Mouse (Mus musculus): ENCODE measurements around the gene Ppard. TPM values are rescaled to one million over a fixed set of nuclear protein-coding genes. Genes with fewer than 3 reads are reported as not detected.

Ppard gene
- polyA plus RNA-seq, 1 experiment from 2014 or later = 1.1 TPM

GRCm38 (mm10) chr17:28281866-28282441 lies 49.5 kb downstream of the Ppard start:
- H3K4me1 ChIP-seq (ENCODE audit: control insufficient read depth, insufficient read depth, low read depth, low read length) = peaks cover 22% of the 10 kb centered on the region; the same call in 1 of the 2 replicates
- H3K36me3 ChIP-seq (ENCODE audit: control insufficient read depth, insufficient read depth, low read length) = no peaks in the 10 kb centered on the region
- no peak overlapping the region for H3K9ac ChIP-seq (ENCODE audit: low read depth, low read length)
- 92% methylated on average over 7 of the region's 7 CpGs for WGBS
- ATAC-seq = no peak
- H3K4me2 ChIP-seq (ENCODE audit: low read length) = no peak overlapping the region
- H3K4me3 ChIP-seq (ENCODE audit: low read length) = no peak overlapping the region
- no peaks in the 10 kb centered on the region for H3K9me3 ChIP-seq (ENCODE audit: control insufficient read depth, low read length)
- no peak overlapping the region for H3K27ac ChIP-seq (ENCODE audit: low read depth, low read length)
- no peaks in the 10 kb centered on the region for H3K27me3 ChIP-seq (replicated peaks; ENCODE audit: control insufficient read depth, insufficient read depth, low read length)

- Histone ChIP-seq H3K27ac (ENCODE audit: low read depth, low read length) (no peak overlapping the region), H3K4me3 (ENCODE audit: low read length) (no peak overlapping the region), H3K4me1 (ENCODE audit: control insufficient read depth, insufficient read depth, low read depth, low read length) (peaks cover 15% of the 10 kb centered on the region; the same call in 1 of the 2 replicates), H3K36me3 (ENCODE audit: control insufficient read depth, insufficient read depth, low read length) (no peaks in the 10 kb centered on the region), H3K9ac (ENCODE audit: low read depth, low read length) (no peak overlapping the region), H3K4me2 (ENCODE audit: low read length) (no peak overlapping the region), H3K9me3 (ENCODE audit: control insufficient read depth, low read length) (no peaks in the 10 kb centered on the region), H3K27me3 (replicated peaks; ENCODE audit: control insufficient read depth, insufficient read depth, low read length) (no peaks in the 10 kb centered on the region)
- WGBS = 90% methylated on average over 10 of the region's 10 CpGs
- ATAC-seq = no peak
These were observed 50.7 kb downstream of the Ppard start for GRCm38 (mm10) chr17:28283199-28283598.

- WGBS = 70% methylated on average over 10 of the region's 10 CpGs
- Histone ChIP-seq H3K27ac (ENCODE audit: low read depth, low read length) (peak overlapping the region; percentile 13; the same call in 1 of the 2 replicates), H3K9ac (ENCODE audit: low read depth, low read length) (peak overlapping the region; percentile 5; the same call in 1 of the 2 replicates), H3K36me3 (ENCODE audit: control insufficient read depth, insufficient read depth, low read length) (no peaks in the 10 kb centered on the region), H3K4me1 (ENCODE audit: control insufficient read depth, insufficient read depth, low read depth, low read length) (peaks cover 6% of the 10 kb centered on the region; the same call in 1 of the 2 replicates), H3K9me3 (ENCODE audit: control insufficient read depth, low read length) (no peaks in the 10 kb centered on the region), H3K4me2 (ENCODE audit: low read length) (no peak overlapping the region), H3K27me3 (replicated peaks; ENCODE audit: control insufficient read depth, insufficient read depth, low read length) (no peaks in the 10 kb centered on the region), H3K4me3 (ENCODE audit: low read length) (no peak overlapping the region)
- no peak for ATAC-seq
These were observed 53.6 kb downstream of the Ppard start for GRCm38 (mm10) chr17:28286133-28286532.

GRCm38 (mm10) chr17:28286964-28287363 lies 54.5 kb downstream of the Ppard start:
- Histone ChIP-seq H3K27ac (ENCODE audit: low read depth, low read length) (no peak overlapping the region), H3K4me3 (ENCODE audit: low read length) (no peak overlapping the region), H3K9me3 (ENCODE audit: control insufficient read depth, low read length) (no peaks in the 10 kb centered on the region), H3K4me1 (ENCODE audit: control insufficient read depth, insufficient read depth, low read depth, low read length) (peaks cover 6% of the 10 kb centered on the region; the same call in 1 of the 2 replicates), H3K27me3 (replicated peaks; ENCODE audit: control insufficient read depth, insufficient read depth, low read length) (no peaks in the 10 kb centered on the region), H3K9ac (ENCODE audit: low read depth, low read length) (no peak overlapping the region), H3K36me3 (ENCODE audit: control insufficient read depth, insufficient read depth, low read length) (no peaks in the 10 kb centered on the region), H3K4me2 (ENCODE audit: low read length) (no peak overlapping the region)
- ATAC-seq = no peak
- 54% methylated on average over 5 of the region's 5 CpGs for WGBS

GRCm38 (mm10) chr17:28287578-28287977 lies 55.1 kb downstream of the Ppard start:
- H3K4me1 ChIP-seq (ENCODE audit: control insufficient read depth, insufficient read depth, low read depth, low read length) = peaks cover 6% of the 10 kb centered on the region; the same call in 1 of the 2 replicates
- 63% methylated on average over 8 of the region's 8 CpGs for WGBS
- no peak overlapping the region for H3K4me2 ChIP-seq (ENCODE audit: low read length)
- H3K27me3 ChIP-seq (replicated peaks; ENCODE audit: control insufficient read depth, insufficient read depth, low read length) = no peaks in the 10 kb centered on the region
- ATAC-seq = no peak
- no peaks in the 10 kb centered on the region for H3K9me3 ChIP-seq (ENCODE audit: control insufficient read depth, low read length)
- H3K27ac ChIP-seq (ENCODE audit: low read depth, low read length) = no peak overlapping the region
- no peak overlapping the region for H3K4me3 ChIP-seq (ENCODE audit: low read length)
- no peaks in the 10 kb centered on the region for H3K36me3 ChIP-seq (ENCODE audit: control insufficient read depth, insufficient read depth, low read length)
- H3K9ac ChIP-seq (ENCODE audit: low read depth, low read length) = no peak overlapping the region

GRCm38 (mm10) chr17:28287980-28288379 lies 55.5 kb downstream of the Ppard start:
- Histone ChIP-seq H3K27me3 (replicated peaks; ENCODE audit: control insufficient read depth, insufficient read depth, low read length) (no peaks in the 10 kb centered on the region), H3K27ac (ENCODE audit: low read depth, low read length) (no peak overlapping the region), H3K9me3 (ENCODE audit: control insufficient read depth, low read length) (no peaks in the 10 kb centered on the region), H3K36me3 (ENCODE audit: control insufficient read depth, insufficient read depth, low read length) (no peaks in the 10 kb centered on the region), H3K4me2 (ENCODE audit: low read length) (no peak overlapping the region), H3K4me3 (ENCODE audit: low read length) (no peak overlapping the region), H3K4me1 (ENCODE audit: control insufficient read depth, insufficient read depth, low read depth, low read length) (peaks cover 6% of the 10 kb centered on the region; the same call in 1 of the 2 replicates), H3K9ac (ENCODE audit: low read depth, low read length) (no peak overlapping the region)
- no peak for ATAC-seq
- WGBS = 69% methylated on average over 5 of the region's 5 CpGs

- Histone ChIP-seq H3K4me3 (ENCODE audit: low read length) (no peak overlapping the region), H3K9ac (ENCODE audit: low read depth, low read length) (no peak overlapping the region), H3K9me3 (ENCODE audit: control insufficient read depth, low read length) (no peaks in the 10 kb centered on the region), H3K36me3 (ENCODE audit: control insufficient read depth, insufficient read depth, low read length) (no peaks in the 10 kb centered on the region), H3K27ac (ENCODE audit: low read depth, low read length) (no peak overlapping the region), H3K27me3 (replicated peaks; ENCODE audit: control insufficient read depth, insufficient read depth, low read length) (no peaks in the 10 kb centered on the region), H3K4me1 (ENCODE audit: control insufficient read depth, insufficient read depth, low read depth, low read length) (peaks cover 13% of the 10 kb centered on the region), H3K4me2 (ENCODE audit: low read length) (no peak overlapping the region)
- 73% methylated on average over 3 of the region's 3 CpGs for WGBS
- peak; percentile 58; the same call in 1 of the 2 replicates for ATAC-seq
These were observed 57.8 kb downstream of the Ppard start for GRCm38 (mm10) chr17:28290262-28290661.

GRCm38 (mm10) chr17:28290671-28291070 lies 58.2 kb downstream of the Ppard start:
- H3K9ac ChIP-seq (ENCODE audit: low read depth, low read length) = no peak overlapping the region
- no peak for ATAC-seq
- no peak overlapping the region for H3K27ac ChIP-seq (ENCODE audit: low read depth, low read length)
- no peak overlapping the region for H3K4me3 ChIP-seq (ENCODE audit: low read length)
- H3K9me3 ChIP-seq (ENCODE audit: control insufficient read depth, low read length) = no peaks in the 10 kb centered on the region
- H3K4me1 ChIP-seq (ENCODE audit: control insufficient read depth, insufficient read depth, low read depth, low read length) = peaks cover 13% of the 10 kb centered on the region
- no peaks in the 10 kb centered on the region for H3K36me3 ChIP-seq (ENCODE audit: control insufficient read depth, insufficient read depth, low read length)
- WGBS = 80% methylated on average over 11 of the region's 11 CpGs
- H3K27me3 ChIP-seq (replicated peaks; ENCODE audit: control insufficient read depth, insufficient read depth, low read length) = no peaks in the 10 kb centered on the region
- no peak overlapping the region for H3K4me2 ChIP-seq (ENCODE audit: low read length)

GRCm38 (mm10) chr17:28291346-28291745 lies 58.8 kb downstream of the Ppard start:
- 89% methylated on average over 7 of the region's 7 CpGs for WGBS
- Histone ChIP-seq H3K9me3 (ENCODE audit: control insufficient read depth, low read length) (no peaks in the 10 kb centered on the region), H3K9ac (ENCODE audit: low read depth, low read length) (no peak overlapping the region), H3K4me1 (ENCODE audit: control insufficient read depth, insufficient read depth, low read depth, low read length) (peaks cover 7% of the 10 kb centered on the region), H3K4me2 (ENCODE audit: low read length) (no peak overlapping the region), H3K36me3 (ENCODE audit: control insufficient read depth, insufficient read depth, low read length) (no peaks in the 10 kb centered on the region), H3K27me3 (replicated peaks; ENCODE audit: control insufficient read depth, insufficient read depth, low read length) (no peaks in the 10 kb centered on the region), H3K4me3 (ENCODE audit: low read length) (no peak overlapping the region), H3K27ac (ENCODE audit: low read depth, low read length) (no peak overlapping the region)
- ATAC-seq = no peak

Measured in hindbrain, embryonic 16.5 days (tissue).